Mouse (Mus musculus) lung, postnatal 0 days (tissue): Measurements from ENCODE around the gene Bmp5. TPM values are rescaled to one million over a fixed set of nuclear protein-coding genes. Genes with fewer than 3 reads are reported as not detected.

ENCODE experiments used
- ATAC-seq: fragments of 200-750 bp; cut with Nextera tagmentation; 2 replicates; pipeline ENCODE4 v1.8.0; 2017; ENCODE audit warnings: moderate library complexity
- DNase-seq: peaks from one replicate; pipeline ENCODE4 v3.0.0-alpha.2; 2016; ENCODE audit warnings: low spot score
- H3K27ac ChIP-seq: fragments of 300-500 bp; sonication (generic); 2 replicates; pipeline ENCODE4 v1.5.1; 2014; ENCODE audit warnings: antibody characterized with exemption, mild to moderate bottlenecking, low read length, mixed read lengths
- H3K27me3 ChIP-seq: fragments of 300-500 bp; sonication (generic); replicated peaks from 2 replicates; pipeline ENCODE4 v1.6.1; 2014; ENCODE audit warnings: low read length, mixed read lengths; ENCODE audit not compliant: insufficient read depth
- H3K36me3 ChIP-seq: fragments of 300-500 bp; sonication (generic); 2 replicates; pipeline ENCODE4 v1.6.1; 2014; ENCODE audit warnings: low read length, mixed read lengths; ENCODE audit not compliant: insufficient read depth
- H3K4me1 ChIP-seq: fragments of 300-500 bp; sonication (generic); 2 replicates; pipeline ENCODE4 v1.6.1; 2014; ENCODE audit warnings: antibody characterized with exemption, low read depth, low read length, mixed read lengths; ENCODE audit not compliant: insufficient read depth
- H3K4me2 ChIP-seq: fragments of 300-500 bp; sonication (generic); replicated peaks from 2 replicates; pipeline ENCODE4 v1.6.1; 2014; ENCODE audit warnings: low read depth, mild to moderate bottlenecking, low read length, moderate library complexity, mixed read lengths
- H3K4me3 ChIP-seq: fragments of 300-500 bp; sonication (generic); 2 replicates; pipeline ENCODE4 v1.5.1; 2014; ENCODE audit warnings: low read depth, low read length
- H3K9ac ChIP-seq: fragments of 300-500 bp; sonication (generic); replicated peaks from 2 replicates; pipeline ENCODE4 v1.6.1; 2014; ENCODE audit warnings: low read depth, mild to moderate bottlenecking
- H3K9me3 ChIP-seq: fragments of 300-500 bp; sonication (generic); 2 replicates; pipeline ENCODE4 v1.6.1; 2016; ENCODE audit warnings: low read length, mixed read lengths
- CTCF ChIP-seq: IDR thresholded peaks from 2 replicates; pipeline ENCODE4 v1.5.1; 2016; ENCODE audit warnings: antibody characterized with exemption, mild to moderate bottlenecking
- EP300 ChIP-seq: IDR thresholded peaks from 2 replicates; pipeline ENCODE4 v1.6.1; 2016; ENCODE audit warnings: antibody characterized with exemption, mild to moderate bottlenecking, control low read depth
- WGBS: fragments of 180-500 bp; shearing (Covaris S2); extraction: QIAGEN DNeasy Blood & Tissue Kit; methylation state at CpG from one replicate; pipeline ENCODE4 v1.1.7; 2014; 5-methylcytosine and 5-hydroxymethylcytosine counted together
- polyA plus RNA-seq: library from polyadenylated mRNA; unstranded; fragments of >200 nt; fragmentation: Nextera tagmentation; extraction: Ambion mirVana; gene quantifications from 2 replicates; pipeline ENCODE4 v1.2.1, GENCODE M21; 2015

Gene Bmp5
- polyA plus RNA-seq, 1 experiment from 2014 or later, result 14.7 TPM

- no peak for ATAC-seq
- Histone ChIP-seq H3K4me1 (0 out of 2 replicates have a peak, but pooled peaks cover 3% of the 10 kb centered on the region), H3K27ac (no peak overlapping the region), H3K4me2 (no peak overlapping the region), H3K9me3 (no peaks in the 10 kb centered on the region), H3K36me3 (no peaks in the 10 kb centered on the region), H3K27me3 (no peaks in the 10 kb centered on the region), H3K4me3 (no peak overlapping the region), H3K9ac (no peak overlapping the region)
- 82% methylated on average over 5 of the region's 5 CpGs for WGBS
- DNase-seq, result no peak
- TF ChIP-seq EP300 (no peak), CTCF (no peak)
Measured at GRCm38 (mm10) chr9:75818400-75818799, 43.2 kb downstream of the Bmp5 start.

- H3K9ac ChIP-seq, result no peak overlapping the region
- no peak overlapping the region for H3K27ac ChIP-seq
- no peaks in the 10 kb centered on the region for H3K36me3 ChIP-seq
- H3K4me2 ChIP-seq, result no peak overlapping the region
- no peaks in the 10 kb centered on the region for H3K9me3 ChIP-seq
- TF ChIP-seq CTCF (no peak), EP300 (peak; percentile 81)
- no peaks in the 10 kb centered on the region for H3K4me1 ChIP-seq
- H3K27me3 ChIP-seq, result no peaks in the 10 kb centered on the region
- WGBS, result 46% methylated on average over 9 of the region's 9 CpGs
- peak; percentile 87 for DNase-seq
- ATAC-seq, result peak; percentile 94
- H3K4me3 ChIP-seq, result no peak overlapping the region
Measured at GRCm38 (mm10) chr9:75832468-75832867, 57.3 kb downstream of the Bmp5 start.

GRCm38 (mm10) chr9:75833189-75833732, 58.1 kb downstream of the Bmp5 start:
- TF ChIP-seq EP300, result no peak
- no peak for TF ChIP-seq CTCF
- no peak overlapping the region for H3K27ac ChIP-seq
- H3K4me1 ChIP-seq, result no peaks in the 10 kb centered on the region
- no peaks in the 10 kb centered on the region for H3K9me3 ChIP-seq
- peak; percentile 62 for ATAC-seq
- DNase-seq, result peak; percentile 55
- H3K36me3 ChIP-seq, result no peaks in the 10 kb centered on the region
- 60% methylated on average over 5 of the region's 5 CpGs for WGBS
- H3K27me3 ChIP-seq, result no peaks in the 10 kb centered on the region
- no peak overlapping the region for H3K4me2 ChIP-seq
- no peak overlapping the region for H3K4me3 ChIP-seq
- H3K9ac ChIP-seq, result no peak overlapping the region

- H3K27ac ChIP-seq, result no peak overlapping the region
- H3K9ac ChIP-seq, result no peak overlapping the region
- no peaks in the 10 kb centered on the region for H3K36me3 ChIP-seq
- no peaks in the 10 kb centered on the region for H3K9me3 ChIP-seq
- H3K27me3 ChIP-seq, result no peaks in the 10 kb centered on the region
- ATAC-seq (no peak), DNase-seq (no peak)
- H3K4me2 ChIP-seq, result no peak overlapping the region
- TF ChIP-seq EP300, result no peak
- TF ChIP-seq CTCF, result no peak
- H3K4me3 ChIP-seq, result no peak overlapping the region
- no peaks in the 10 kb centered on the region for H3K4me1 ChIP-seq
- 75% methylated on average over 3 of the region's 3 CpGs for whole genome bisulfite sequencing
Measured at GRCm38 (mm10) chr9:75839450-75839849, 64.3 kb downstream of the Bmp5 start.

- WGBS, result 88% methylated on average over 6 of the region's 6 CpGs
- Histone ChIP-seq H3K9me3 (no peaks in the 10 kb centered on the region), H3K36me3 (no peaks in the 10 kb centered on the region), H3K4me2 (no peak overlapping the region), H3K4me3 (no peak overlapping the region), H3K27me3 (no peaks in the 10 kb centered on the region), H3K27ac (no peak overlapping the region), H3K4me1 (no peaks in the 10 kb centered on the region), H3K9ac (no peak overlapping the region)
- no peak for TF ChIP-seq EP300
- TF ChIP-seq CTCF, result no peak
- ATAC-seq (no peak), DNase-seq (no peak)
Measured at GRCm38 (mm10) chr9:75840841-75841240, 65.7 kb downstream of the Bmp5 start.

- H3K27me3 ChIP-seq, result no peaks in the 10 kb centered on the region
- no peaks in the 10 kb centered on the region for H3K36me3 ChIP-seq
- no peaks in the 10 kb centered on the region for H3K4me1 ChIP-seq
- no peaks in the 10 kb centered on the region for H3K9me3 ChIP-seq
- no peak overlapping the region for H3K4me3 ChIP-seq
- no peak overlapping the region for H3K4me2 ChIP-seq
- DNase-seq (no peak), ATAC-seq (no peak)
- H3K9ac ChIP-seq, result no peak overlapping the region
- H3K27ac ChIP-seq, result no peak overlapping the region
- no peak for TF ChIP-seq CTCF
- no peak for TF ChIP-seq EP300
Measured at GRCm38 (mm10) chr9:75846010-75846409, 70.8 kb downstream of the Bmp5 start.
